Mouse (Mus musculus): ENCODE data around the gene Sctr. TPM values are rescaled to one million over a fixed set of nuclear protein-coding genes. Genes with fewer than 3 reads are reported as not detected.

Sctr gene
- total and polyA plus RNA-seq, 2 experiments from 2014 or later: 0.93 to 2.0 TPM

DNA sequence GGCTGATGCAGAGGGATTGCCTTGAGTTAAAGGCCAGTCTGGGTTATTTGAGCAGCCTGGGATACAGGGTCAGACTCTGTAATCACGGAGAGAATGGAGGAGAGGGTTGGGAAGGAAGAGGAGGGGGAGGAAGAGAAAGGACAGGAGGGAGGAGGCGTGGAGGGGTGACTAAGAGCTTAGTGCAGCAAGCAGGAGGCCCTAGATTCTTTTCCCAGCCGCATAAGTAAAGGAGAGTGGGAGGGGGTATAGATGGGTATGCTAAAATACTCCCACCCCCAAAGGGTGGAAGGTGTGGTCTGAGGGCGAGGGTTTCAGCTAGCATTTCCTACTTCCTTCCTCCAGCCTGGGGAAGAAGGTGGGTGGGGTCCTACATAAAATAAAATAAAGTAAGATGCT is 67.6 kb downstream of the Sctr start:
- H3K4me3 ChIP-seq (ENCODE audit: low read length): no peak overlapping the region
- no peak for TF ChIP-seq CTCF (IDR thresholded peaks at IDR 0.05; ENCODE audit: low read depth)
- no peak overlapping the region for H3K9ac ChIP-seq (replicated peaks; ENCODE audit: low read length)
- peaks cover 6% of the 10 kb centered on the region; the same call in 1 of the 2 replicates for H3K4me1 ChIP-seq (ENCODE audit: insufficient read depth, low read length)
- ATAC-seq (no peak), DNase-seq (ENCODE audit: low spot score) (no peak)
- H3K4me2 ChIP-seq (ENCODE audit: low read depth, low read length): no peak overlapping the region
- H3K9me3 ChIP-seq (ENCODE audit: low read length): no peaks in the 10 kb centered on the region
- WGBS: 31% methylated on average over 4 of the region's 4 CpGs
- H3K27ac ChIP-seq: no peak overlapping the region
- no peaks in the 10 kb centered on the region for H3K27me3 ChIP-seq (ENCODE audit: insufficient read depth, low read length)
- H3K36me3 ChIP-seq (ENCODE audit: insufficient read depth, low read length): no peaks in the 10 kb centered on the region

GRCm38 (mm10) chr1:120074931-120075330 is 68.2 kb downstream of the Sctr start:
- Histone ChIP-seq H3K9ac (replicated peaks; ENCODE audit: low read length) (no peak overlapping the region), H3K4me1 (ENCODE audit: insufficient read depth, low read length) (peaks cover 6% of the 10 kb centered on the region; the same call in 1 of the 2 replicates), H3K27ac (no peak overlapping the region), H3K4me3 (ENCODE audit: low read length) (no peak overlapping the region), H3K9me3 (ENCODE audit: low read length) (no peaks in the 10 kb centered on the region), H3K27me3 (ENCODE audit: insufficient read depth, low read length) (no peaks in the 10 kb centered on the region), H3K36me3 (ENCODE audit: insufficient read depth, low read length) (no peaks in the 10 kb centered on the region), H3K4me2 (ENCODE audit: low read depth, low read length) (no peak overlapping the region)
- no peak for ATAC-seq
- no peak for DNase-seq (ENCODE audit: low spot score)
- WGBS: 63% methylated on average over 4 of the region's 4 CpGs
- TF ChIP-seq CTCF (IDR thresholded peaks at IDR 0.05; ENCODE audit: low read depth): no peak

DNA sequence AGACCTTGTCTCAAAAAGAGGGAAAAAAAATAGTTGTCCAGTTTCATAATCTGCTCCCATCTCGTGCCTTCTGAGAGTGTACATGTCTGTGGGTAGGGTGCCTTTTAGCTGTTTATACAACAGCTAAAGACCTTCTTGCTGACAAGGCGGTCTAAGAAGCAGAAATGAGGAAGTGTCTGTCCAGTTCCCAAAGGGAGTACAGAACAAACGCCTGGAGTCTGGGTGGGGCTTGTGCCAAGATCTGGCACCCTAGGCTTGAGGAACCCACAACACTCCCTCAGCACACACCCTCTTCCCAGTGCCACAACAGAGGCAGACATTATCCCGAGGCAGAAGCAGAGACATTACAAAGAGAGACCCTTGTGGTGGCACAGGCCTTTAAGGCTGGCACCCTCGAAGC is 68.8 kb downstream of the Sctr start:
- WGBS: 82% methylated on average over 5 of the region's 5 CpGs
- Histone ChIP-seq H3K9me3 (ENCODE audit: low read length) (no peaks in the 10 kb centered on the region), H3K4me2 (ENCODE audit: low read depth, low read length) (no peak overlapping the region), H3K9ac (replicated peaks; ENCODE audit: low read length) (no peak overlapping the region), H3K4me1 (ENCODE audit: insufficient read depth, low read length) (peaks cover 6% of the 10 kb centered on the region; the same call in 1 of the 2 replicates), H3K27me3 (ENCODE audit: insufficient read depth, low read length) (no peaks in the 10 kb centered on the region), H3K36me3 (ENCODE audit: insufficient read depth, low read length) (no peaks in the 10 kb centered on the region), H3K27ac (no peak overlapping the region), H3K4me3 (ENCODE audit: low read length) (no peak overlapping the region)
- no peak for TF ChIP-seq CTCF (IDR thresholded peaks at IDR 0.05; ENCODE audit: low read depth)
- ATAC-seq (no peak), DNase-seq (ENCODE audit: low spot score) (no peak)

DNA sequence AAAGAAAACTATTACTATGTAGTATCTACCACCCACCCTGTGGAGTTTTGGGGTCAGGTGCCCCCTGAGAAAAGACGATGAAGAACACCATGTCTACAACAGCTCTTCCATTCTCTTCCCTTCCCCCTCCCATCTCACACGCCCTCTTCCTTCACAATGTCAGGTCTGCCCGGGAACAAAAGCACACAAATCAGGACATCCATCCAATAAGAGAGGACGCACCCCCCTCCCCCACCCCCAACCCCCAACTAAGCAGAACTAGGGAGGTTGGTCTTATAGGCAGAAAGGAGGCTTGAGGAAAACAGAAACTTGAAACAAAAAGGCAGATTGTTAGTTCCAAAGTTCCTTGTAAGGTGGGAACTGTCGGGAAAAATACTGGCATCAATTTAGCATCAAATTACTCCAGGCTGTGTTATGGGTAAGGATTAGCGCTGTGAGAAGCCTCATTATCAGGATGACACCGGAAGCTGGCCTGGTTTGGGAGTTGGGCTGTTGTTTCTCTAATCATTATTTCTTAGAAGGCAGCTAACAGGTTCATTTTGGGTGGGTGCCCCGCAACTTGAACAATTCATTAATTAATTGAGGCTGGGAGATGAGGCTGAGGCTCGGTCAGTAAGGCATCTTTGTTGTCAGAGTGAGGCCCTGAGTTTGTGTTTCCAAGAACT is 71.2 kb downstream of the Sctr start:
- no peaks in the 10 kb centered on the region for H3K36me3 ChIP-seq (ENCODE audit: insufficient read depth, low read length)
- H3K27me3 ChIP-seq (ENCODE audit: insufficient read depth, low read length): no peaks in the 10 kb centered on the region
- 21% methylated on average over 9 of the region's 9 CpGs for WGBS
- peaks cover 6% of the 10 kb centered on the region; the same call in 1 of the 2 replicates for H3K4me1 ChIP-seq (ENCODE audit: insufficient read depth, low read length)
- H3K4me3 ChIP-seq (ENCODE audit: low read length): no peak overlapping the region
- TF ChIP-seq CTCF (IDR thresholded peaks at IDR 0.05; ENCODE audit: low read depth): no peak
- DNase-seq (ENCODE audit: low spot score) (no peak), ATAC-seq (no peak)
- H3K4me2 ChIP-seq (ENCODE audit: low read depth, low read length): no peak overlapping the region
- no peak overlapping the region for H3K9ac ChIP-seq (replicated peaks; ENCODE audit: low read length)
- no peak overlapping the region for H3K27ac ChIP-seq
- H3K9me3 ChIP-seq (ENCODE audit: low read length): no peaks in the 10 kb centered on the region

GRCm38 (mm10) chr1:120080632-120081031 is 73.9 kb downstream of the Sctr start:
- H3K27me3 ChIP-seq (ENCODE audit: insufficient read depth, low read length): no peaks in the 10 kb centered on the region

GRCm38 (mm10) chr1:120082957-120083585 is 76.4 kb downstream of the Sctr start:
- 42% methylated on average over 7 of the region's 7 CpGs for WGBS

More at GRCm38 (mm10) chr1:120080632-120081031, 73.9 kb downstream of the Sctr start:
- no peak for TF ChIP-seq CTCF (IDR thresholded peaks at IDR 0.05; ENCODE audit: low read depth)
- H3K27ac ChIP-seq: no peak overlapping the region
- no peaks in the 10 kb centered on the region for H3K9me3 ChIP-seq (ENCODE audit: low read length)
- 88% methylated on average over 1 of the region's 1 CpGs for WGBS
- H3K4me3 ChIP-seq (ENCODE audit: low read length): no peak overlapping the region
- no peak for DNase-seq (ENCODE audit: low spot score)
- no peak overlapping the region for H3K9ac ChIP-seq (replicated peaks; ENCODE audit: low read length)
- no peak overlapping the region for H3K4me2 ChIP-seq (ENCODE audit: low read depth, low read length)
- H3K36me3 ChIP-seq (ENCODE audit: insufficient read depth, low read length): no peaks in the 10 kb centered on the region
- ATAC-seq: no peak
- H3K4me1 ChIP-seq (ENCODE audit: insufficient read depth, low read length): no peaks in the 10 kb centered on the region

More at GRCm38 (mm10) chr1:120082957-120083585, 76.4 kb downstream of the Sctr start:
- Histone ChIP-seq H3K27me3 (ENCODE audit: insufficient read depth, low read length) (no peaks in the 10 kb centered on the region), H3K4me1 (ENCODE audit: insufficient read depth, low read length) (no peaks in the 10 kb centered on the region), H3K27ac (no peak overlapping the region), H3K36me3 (ENCODE audit: insufficient read depth, low read length) (no peaks in the 10 kb centered on the region), H3K4me2 (ENCODE audit: low read depth, low read length) (no peak overlapping the region), H3K9ac (replicated peaks; ENCODE audit: low read length) (no peak overlapping the region), H3K9me3 (ENCODE audit: low read length) (no peaks in the 10 kb centered on the region), H3K4me3 (ENCODE audit: low read length) (no peak overlapping the region)
- no peak for TF ChIP-seq CTCF (IDR thresholded peaks at IDR 0.05; ENCODE audit: low read depth)
- no peak for ATAC-seq
- DNase-seq (ENCODE audit: low spot score): no peak
